Mouse (Mus musculus) spleen, adult 2 months (tissue): Measurements from ENCODE around the gene Cib1. TPM values are rescaled to one million over a fixed set of nuclear protein-coding genes. Genes with fewer than 3 reads are reported as not detected.
A peak's percentile ranks its signal among the peaks of the same experiment; 100 is the strongest.

Source experiments
- DNase-seq, 2 experiments: peaks; one replicate each; pipeline versions ENCODE4 v3.0.0 to v3.0.0-alpha.2; 2012 to 2021; ENCODE audit warnings: low spot score in 2 of 2, low read depth in 1 of 2
- H3K27ac ChIP-seq: fragments of 200-500 bp; 2 replicates; pipeline ENCODE4 v1.5.1; 2012; ENCODE audit warnings: low read length, inconsistent platforms; ENCODE audit not compliant: insufficient read depth
- H3K27me3 ChIP-seq: fragments of 200-500 bp; 2 replicates; pipeline ENCODE4 v1.6.1; 2012; ENCODE audit warnings: mild to moderate bottlenecking, moderate library complexity, low read length, inconsistent platforms; ENCODE audit not compliant: control insufficient read depth, insufficient read depth
- H3K36me3 ChIP-seq: fragments of 200-500 bp; 2 replicates; pipeline ENCODE4 v1.6.1; 2012; ENCODE audit warnings: mild to moderate bottlenecking, low read length, inconsistent platforms; ENCODE audit not compliant: control insufficient read depth, insufficient read depth
- H3K4me1 ChIP-seq: fragments of 200-500 bp; 2 replicates; pipeline ENCODE4 v1.6.1; 2011; ENCODE audit warnings: inconsistent platforms; ENCODE audit not compliant: control insufficient read depth, insufficient read depth, insufficient read length
- H3K4me3 ChIP-seq: fragments of 200-500 bp; 2 replicates; pipeline ENCODE4 v1.5.1; 2011; ENCODE audit warnings: mild to moderate bottlenecking, inconsistent platforms; ENCODE audit not compliant: insufficient read depth, insufficient read length; ENCODE audit errors: extremely low read depth
- CTCF ChIP-seq: fragments of 200-500 bp; IDR thresholded peaks from 2 replicates; pipeline ENCODE4 v1.5.1; 2011; ENCODE audit warnings: mild to moderate bottlenecking, inconsistent platforms; ENCODE audit not compliant: insufficient read depth, insufficient read length, insufficient replicate concordance; ENCODE audit errors: extremely low read depth
- POLR2A ChIP-seq: fragments of 200-500 bp; IDR thresholded peaks from 2 replicates; pipeline ENCODE4 v1.6.1; 2011; ENCODE audit warnings: low read depth, low read length, inconsistent platforms
- WGBS: fragments of 180-500 bp; shearing (Covaris S2); methylation state at CpG from one replicate; pipeline ENCODE4 v1.1.7; 2018; 5-methylcytosine and 5-hydroxymethylcytosine counted together
- polyA plus RNA-seq: library from polyadenylated mRNA; depleted of rRNA; stranded (reverse); fragments of >200 nt; gene quantifications from 2 replicates; pipeline ENCODE4 v1.2.3, GENCODE M21; 2012; rRNA removed

Gene Cib1
- polyA plus RNA-seq, 1 experiment: 117 TPM

DNA sequence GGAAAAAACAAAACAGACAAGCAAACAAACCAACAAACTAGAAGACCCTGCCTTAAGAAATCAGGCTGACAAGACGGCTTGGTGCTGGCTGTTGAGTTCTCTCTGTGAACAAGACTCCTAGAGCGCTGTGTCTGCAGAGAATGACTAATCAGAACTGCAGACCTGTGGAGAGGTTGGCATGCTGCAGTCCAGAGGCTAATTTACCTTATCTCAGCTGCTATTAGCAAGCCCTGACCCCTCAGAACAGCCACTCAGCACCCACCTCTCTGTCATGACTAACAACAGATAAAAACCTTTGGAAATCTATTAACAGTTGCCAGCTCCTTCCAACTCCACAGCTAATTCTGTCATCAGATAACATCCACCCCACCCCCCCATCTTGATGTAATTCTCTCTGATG is 51.5 kb downstream of the Cib1 start:
- 75% methylated on average over 2 of the region's 2 CpGs for WGBS
- H3K4me1 ChIP-seq: peaks cover 34% of the 10 kb centered on the region
- no peak overlapping the region for H3K4me3 ChIP-seq
- no peak for DNase-seq
- H3K36me3 ChIP-seq: no peaks in the 10 kb centered on the region
- TF ChIP-seq POLR2A: no peak
- TF ChIP-seq CTCF: no peak
- no peaks in the 10 kb centered on the region for H3K27me3 ChIP-seq
- no peak overlapping the region for H3K27ac ChIP-seq

DNA sequence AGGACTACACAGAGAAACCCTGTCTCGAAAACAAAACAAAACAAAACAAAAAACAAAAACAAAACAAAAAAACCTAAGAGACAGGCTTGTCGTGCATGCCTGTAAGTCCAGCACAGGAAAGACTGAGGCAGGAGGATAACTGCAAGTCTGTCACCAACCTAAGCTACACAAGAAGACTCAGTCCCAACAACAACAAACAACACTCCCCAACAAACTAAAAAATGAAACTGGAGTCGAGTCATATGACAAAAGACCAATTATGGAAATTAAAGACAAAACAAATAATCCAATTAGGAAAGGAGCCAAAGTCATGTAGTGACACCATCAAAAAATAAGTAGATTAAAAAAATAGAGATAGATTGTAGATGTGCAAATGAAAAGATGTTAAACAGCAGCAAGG is 52.4 kb downstream of the Cib1 start:
- no peaks in the 10 kb centered on the region for H3K27me3 ChIP-seq
- TF ChIP-seq POLR2A (no peak), CTCF (no peak)
- peak overlapping the region; percentile 11; the same call in 1 of the 2 replicates for H3K27ac ChIP-seq
- peaks cover 31% of the 10 kb centered on the region for H3K4me1 ChIP-seq
- DNase-seq: no peak
- no peaks in the 10 kb centered on the region for H3K36me3 ChIP-seq
- H3K4me3 ChIP-seq: no peak overlapping the region
- WGBS: 63% methylated on average over 3 of the region's 3 CpGs

DNA sequence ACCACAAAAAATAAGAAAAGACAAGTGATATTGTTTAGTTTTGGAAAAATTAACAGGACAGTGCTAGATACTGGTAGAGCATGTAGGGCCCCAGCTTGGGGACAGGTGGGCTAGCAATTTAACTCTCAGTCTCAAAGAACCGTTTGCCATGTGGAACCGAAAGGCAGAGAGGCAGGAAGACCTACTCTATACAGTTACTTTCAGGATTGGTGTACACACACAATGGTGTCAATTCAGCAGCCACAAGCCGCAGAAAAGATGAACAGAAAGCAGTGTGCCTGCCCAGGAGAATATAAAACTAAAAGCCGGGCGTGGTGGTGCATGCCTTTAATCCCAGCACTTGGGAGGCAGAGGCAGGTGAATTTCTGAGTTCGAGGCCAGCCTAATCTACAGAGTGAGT is 52.8 kb downstream of the Cib1 start:
- DNase-seq: peak in 1 of 2 experiments; percentile 49
- H3K4me1 ChIP-seq: peaks cover 28% of the 10 kb centered on the region
- 52% methylated on average over 6 of the region's 6 CpGs for WGBS
- TF ChIP-seq CTCF (no peak), POLR2A (no peak)
- H3K27me3 ChIP-seq: no peaks in the 10 kb centered on the region
- peak overlapping the region; percentile 11; the same call in 1 of the 2 replicates for H3K27ac ChIP-seq
- H3K4me3 ChIP-seq: no peak overlapping the region
- no peaks in the 10 kb centered on the region for H3K36me3 ChIP-seq

DNA sequence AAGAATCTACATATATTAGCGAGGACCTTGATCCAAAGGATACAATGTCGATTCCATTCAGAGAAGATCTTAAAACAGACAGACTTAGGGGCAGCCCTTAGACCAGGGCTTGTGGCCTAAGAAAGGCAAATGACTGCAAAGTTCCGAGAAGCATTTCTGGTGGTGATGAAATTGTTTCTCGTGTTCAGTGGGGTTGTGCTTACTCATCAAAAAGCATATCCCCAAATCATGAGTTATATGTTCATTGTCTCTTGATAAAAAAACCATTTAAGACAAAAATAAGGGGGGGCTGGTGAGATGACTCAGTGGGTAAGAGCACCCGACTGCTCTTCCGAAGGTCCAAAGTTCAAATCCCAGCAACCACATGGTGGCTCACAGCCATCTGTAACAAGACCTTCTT is 53.3 kb downstream of the Cib1 start:
- no peaks in the 10 kb centered on the region for H3K36me3 ChIP-seq
- peaks cover 25% of the 10 kb centered on the region for H3K4me1 ChIP-seq
- no peaks in the 10 kb centered on the region for H3K27me3 ChIP-seq
- no peak for DNase-seq
- TF ChIP-seq CTCF (no peak), POLR2A (no peak)
- WGBS: 70% methylated on average over 6 of the region's 6 CpGs
- H3K27ac ChIP-seq: no peak overlapping the region
- no peak overlapping the region for H3K4me3 ChIP-seq

DNA sequence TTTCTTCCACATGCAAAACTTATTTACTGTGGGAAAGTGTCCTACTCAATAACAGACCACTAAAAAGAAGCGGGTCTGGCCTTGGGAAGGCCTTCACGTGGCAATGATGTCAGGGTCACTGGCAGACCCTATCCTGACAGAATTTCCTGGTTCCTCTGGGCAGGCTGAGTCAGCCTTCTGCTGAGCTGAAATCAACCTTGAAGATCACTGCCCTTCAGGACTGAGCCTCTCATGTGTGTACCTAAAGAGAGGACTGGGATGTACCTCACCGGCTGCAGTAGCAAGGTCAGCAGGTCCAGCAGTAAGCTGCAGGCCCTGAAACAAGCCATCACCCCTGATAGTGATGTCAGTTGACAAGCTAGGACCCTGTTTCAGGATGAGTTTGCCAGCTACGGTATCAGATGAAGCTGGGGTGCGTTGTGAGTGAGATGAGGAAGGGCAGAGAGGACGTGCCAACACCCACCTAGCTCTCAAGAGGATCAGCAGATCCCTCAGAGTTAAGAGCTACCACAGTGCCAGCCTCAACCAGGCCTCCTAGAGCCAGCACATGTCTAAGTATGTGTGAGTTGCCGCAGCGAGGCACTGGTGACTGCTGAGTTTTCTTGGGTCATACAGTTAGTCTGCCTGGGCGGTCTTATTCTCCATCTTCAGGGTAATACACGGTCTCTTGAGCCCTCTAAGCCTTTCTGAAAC is 54.4 kb downstream of the Cib1 start:
- TF ChIP-seq POLR2A (no peak), CTCF (no peak)
- Histone ChIP-seq H3K4me1 (peaks cover 22% of the 10 kb centered on the region), H3K4me3 (no peak overlapping the region), H3K36me3 (no peaks in the 10 kb centered on the region), H3K27me3 (no peaks in the 10 kb centered on the region), H3K27ac (peak overlapping the region; percentile 10; the same call in 1 of the 2 replicates)
- WGBS: 86% methylated on average over 10 of the region's 10 CpGs
- DNase-seq: no peak

DNA sequence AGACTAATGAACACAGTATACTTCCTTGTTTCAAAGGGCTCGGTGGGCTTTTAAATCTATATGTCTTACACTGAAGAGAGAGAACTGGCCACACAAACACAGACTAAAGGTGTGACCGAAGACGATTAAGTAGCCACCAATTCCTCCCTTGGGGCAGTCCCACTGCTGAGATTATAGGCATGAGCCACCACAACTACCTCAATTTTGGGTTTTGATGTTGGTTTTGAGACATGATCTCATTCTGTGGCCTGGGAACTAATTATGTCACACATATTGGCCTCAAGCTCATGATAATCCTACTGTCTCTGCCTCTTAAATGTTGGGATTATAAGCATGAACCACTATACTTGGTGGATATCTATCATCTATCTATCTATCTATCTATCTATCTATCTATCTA is 55.2 kb downstream of the Cib1 start:
- WGBS: 58% methylated on average over 3 of the region's 3 CpGs
- TF ChIP-seq CTCF (no peak), POLR2A (no peak)
- peaks cover 24% of the 10 kb centered on the region for H3K4me1 ChIP-seq
- no peak for DNase-seq
- H3K4me3 ChIP-seq: no peak overlapping the region
- H3K27ac ChIP-seq: no peak overlapping the region
- H3K27me3 ChIP-seq: no peaks in the 10 kb centered on the region
- H3K36me3 ChIP-seq: no peaks in the 10 kb centered on the region

Other genes with a start within 250 kb of the Cib1 start
- gene Zfp710, start 208.0 kb downstream of the Cib1 start, polyA plus RNA-seq: 45.3 and 57.7 TPM in 2 replicates
- gene Idh2, start 117.4 kb downstream of the Cib1 start, polyA plus RNA-seq: 52.6 and 54.0 TPM in 2 replicates
- gene Sema4b, start 46.0 kb downstream of the Cib1 start, polyA plus RNA-seq: 69.5 and 81.3 TPM in 2 replicates
- gene Gdpgp1, start 52 bp upstream of the Cib1 start, polyA plus RNA-seq: 3.0 and 3.7 TPM in 2 replicates
- gene Ttll13, start 13.6 kb upstream of the Cib1 start, polyA plus RNA-seq: 0.25 and 0.31 TPM in 2 replicates
- 14.9 and 21.5 TPM in 2 replicates for gene Ngrn, start 28.4 kb upstream of the Cib1 start, polyA plus RNA-seq
- gene Vps33b, start 36.8 kb upstream of the Cib1 start, polyA plus RNA-seq: 10.4 and 11.0 TPM in 2 replicates
- gene Prc1, start 61.6 kb upstream of the Cib1 start, polyA plus RNA-seq: 12.2 and 15.8 TPM in 2 replicates
- 13.2 and 14.7 TPM in 2 replicates for gene Rccd1, start 91.6 kb upstream of the Cib1 start, polyA plus RNA-seq
- 53.7 and 61.8 TPM in 2 replicates for gene Unc45a, start 108.2 kb upstream of the Cib1 start, polyA plus RNA-seq
- 15.5 and 17.8 TPM in 2 replicates for gene Hddc3, start 110.3 kb upstream of the Cib1 start, polyA plus RNA-seq
- 98.3 and 115 TPM in 2 replicates for gene Man2a2, start 138.6 kb upstream of the Cib1 start, polyA plus RNA-seq
- 52.8 and 90.0 TPM in 2 replicates for gene Fes, start 155.1 kb upstream of the Cib1 start, polyA plus RNA-seq
- 35.7 and 48.6 TPM in 2 replicates for gene Furin, start 172.6 kb upstream of the Cib1 start, polyA plus RNA-seq